Mouse (Mus musculus): ENCODE results near the gene Gm14406. TPM values are rescaled to one million over a fixed set of nuclear protein-coding genes. Genes with fewer than 3 reads are reported as not detected.
"Not testable (repeated sequence)": the region's sequence is repeated elsewhere in the genome, so short reads cannot be mapped to it uniquely, and the experiment has no call there.

Gene Gm14406
- total RNA-seq (2015; ENCODE audit: low replicate concordance) (not detected in 2 replicates), total RNA-seq (2017; ENCODE audit: low replicate concordance) (not detected in 2 replicates)

DNA sequence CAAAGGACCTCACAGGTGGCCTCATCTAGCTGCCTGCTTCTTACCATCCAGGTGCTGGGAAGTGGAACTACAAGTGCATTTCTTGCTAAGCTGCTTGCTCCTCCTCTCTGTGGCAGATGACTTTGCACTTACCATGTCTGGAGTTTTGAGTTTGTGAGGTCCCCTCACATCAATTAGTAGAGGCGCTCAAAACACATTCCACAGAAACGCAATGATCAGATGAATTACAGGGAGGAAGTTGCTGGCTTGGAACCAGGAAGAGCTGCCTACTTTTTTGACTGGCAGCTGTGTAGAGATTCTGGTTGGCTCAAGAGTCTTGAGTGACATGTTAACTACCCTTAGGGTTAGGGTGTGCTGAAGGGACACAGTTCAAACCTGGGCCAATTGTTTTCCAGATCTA lies at the start of gene Gm14406:
Gene Gm14406, minus strand, starts transcription at position 213 of the 400 bp plus-strand sequence.
- ATAC-seq (replicated peaks; ENCODE audit: low FRiP score, poor library complexity, severe bottlenecking): not testable (repeated sequence)

DNA sequence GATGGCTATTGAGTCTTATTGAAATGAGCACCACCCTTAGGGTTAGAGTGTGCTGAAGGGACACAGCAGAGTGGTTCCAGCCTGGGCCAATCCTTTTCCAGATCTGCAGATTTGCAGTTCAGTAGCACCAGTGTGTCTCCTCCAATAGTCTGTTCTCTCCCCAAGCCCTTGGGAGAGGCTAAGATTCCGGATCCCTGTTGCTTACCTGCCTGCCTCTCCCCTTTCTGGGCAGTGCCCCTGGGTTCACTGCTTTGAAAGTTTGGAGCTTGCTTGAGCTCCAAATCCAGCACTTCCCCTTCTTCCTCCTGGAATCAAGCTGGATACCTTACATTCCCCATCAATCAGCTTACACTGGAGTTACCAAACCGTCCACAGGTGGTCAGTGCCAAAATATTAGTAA lies 2.9 kb downstream of the Gm14406 start:
- not testable (repeated sequence) for ATAC-seq (replicated peaks; ENCODE audit: low FRiP score, poor library complexity, severe bottlenecking)

DNA sequence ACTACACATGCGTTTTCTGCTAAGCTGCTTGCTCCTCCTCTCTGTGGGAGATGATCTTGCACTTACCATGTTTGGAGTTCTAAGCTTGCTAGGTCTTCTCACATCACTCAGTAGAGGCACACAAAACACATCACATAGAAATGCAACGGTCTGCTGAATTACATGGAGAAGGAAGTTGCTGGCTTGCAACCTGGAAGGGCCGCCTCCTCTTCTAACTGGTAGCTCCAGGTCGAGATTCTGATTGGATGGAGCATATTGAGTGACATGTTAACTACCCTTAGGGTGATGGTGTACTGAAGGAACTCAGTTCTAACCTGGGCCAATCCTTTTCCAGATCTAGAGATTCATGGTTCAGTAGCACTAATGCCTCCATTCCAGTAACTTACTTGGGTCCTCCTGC lies 18.6 kb downstream of the Gm14406 start:
- not testable (repeated sequence) for ATAC-seq (replicated peaks; ENCODE audit: low FRiP score, poor library complexity, severe bottlenecking)

DNA sequence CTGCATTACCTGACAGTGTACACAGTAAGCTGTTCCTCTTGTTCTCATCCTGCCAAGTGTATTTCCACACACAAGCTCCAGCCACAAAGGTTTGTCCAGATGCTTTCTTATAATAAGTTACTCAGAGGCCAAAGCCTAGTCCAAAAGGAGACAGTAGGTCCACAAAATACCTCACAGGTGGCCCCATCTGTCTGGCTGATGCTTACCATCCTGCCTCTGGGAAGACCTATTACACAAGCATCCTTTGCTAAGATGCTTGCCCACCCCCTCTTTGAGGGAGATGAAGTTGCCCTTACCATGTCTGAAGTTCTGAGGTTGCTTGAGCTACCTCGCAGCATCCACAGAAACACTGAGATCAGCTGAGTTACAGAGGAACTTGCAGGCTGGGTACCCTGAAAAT lies 22.7 kb downstream of the Gm14406 start:
- not testable (repeated sequence) for ATAC-seq (replicated peaks; ENCODE audit: low FRiP score, poor library complexity, severe bottlenecking)

DNA sequence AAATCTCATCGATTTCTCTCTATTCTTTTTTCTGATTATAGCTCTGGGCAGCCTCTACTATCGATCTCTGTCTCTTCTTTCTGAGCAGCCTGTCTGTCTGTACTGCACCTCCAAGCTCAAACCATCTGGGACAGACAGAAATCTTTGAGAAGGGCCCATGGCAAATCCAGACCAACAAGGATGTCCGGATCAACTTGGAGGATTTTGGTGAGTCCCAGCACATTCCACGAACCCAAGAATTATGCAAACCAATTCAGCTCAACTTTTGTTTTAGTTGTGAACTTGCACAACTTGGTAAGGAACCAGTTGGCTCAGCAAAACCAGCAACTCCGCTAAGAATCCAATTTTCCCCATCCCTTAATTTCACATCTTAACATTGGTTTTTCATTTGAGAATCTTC lies 40.3 kb downstream of the Gm14406 start:
- ATAC-seq (replicated peaks; ENCODE audit: low FRiP score, poor library complexity, severe bottlenecking): not testable (repeated sequence)

DNA sequence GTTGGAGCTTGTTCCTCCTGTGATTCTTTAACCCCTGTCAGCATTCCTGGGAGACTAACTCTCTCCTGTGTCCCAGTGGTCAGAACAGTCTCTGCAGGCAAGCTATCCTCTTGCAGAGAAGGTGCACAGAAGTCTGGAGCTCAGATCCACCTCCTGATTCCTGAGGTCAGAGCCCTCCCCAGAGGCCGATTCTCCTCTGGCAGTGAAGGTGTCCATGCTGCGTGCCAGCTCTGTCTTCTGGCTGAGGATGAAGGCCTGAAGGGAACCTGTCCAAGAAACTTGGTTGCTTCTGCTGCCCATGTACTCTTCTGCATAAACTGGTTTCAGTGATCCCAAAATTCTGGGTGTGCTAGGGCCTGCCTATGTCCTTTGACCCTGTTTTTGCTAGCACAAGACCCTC lies 40.9 kb downstream of the Gm14406 start:
- ATAC-seq (replicated peaks; ENCODE audit: low FRiP score, poor library complexity, severe bottlenecking): not testable (repeated sequence)

DNA sequence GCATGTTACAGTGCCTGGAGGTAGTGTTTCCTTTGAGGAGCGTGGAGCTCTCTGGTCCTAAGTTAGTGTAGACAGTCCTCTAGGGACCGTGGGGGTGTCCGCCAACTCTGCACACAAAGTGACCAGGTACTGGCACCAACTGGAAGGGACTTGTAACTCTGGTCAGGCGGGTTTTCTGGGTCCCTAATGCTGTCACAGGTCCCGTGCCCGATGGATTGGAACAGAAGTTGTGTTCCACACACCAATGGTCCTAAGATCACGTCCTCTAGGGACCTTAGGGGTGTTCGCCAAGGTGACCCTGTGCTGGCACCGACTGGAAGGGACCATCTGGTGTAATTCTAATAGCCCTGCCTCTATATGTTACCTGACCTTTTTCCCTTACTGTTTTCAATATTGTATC lies 42.1 kb downstream of the Gm14406 start:
- ATAC-seq (replicated peaks; ENCODE audit: low FRiP score, poor library complexity, severe bottlenecking): no peak

DNA sequence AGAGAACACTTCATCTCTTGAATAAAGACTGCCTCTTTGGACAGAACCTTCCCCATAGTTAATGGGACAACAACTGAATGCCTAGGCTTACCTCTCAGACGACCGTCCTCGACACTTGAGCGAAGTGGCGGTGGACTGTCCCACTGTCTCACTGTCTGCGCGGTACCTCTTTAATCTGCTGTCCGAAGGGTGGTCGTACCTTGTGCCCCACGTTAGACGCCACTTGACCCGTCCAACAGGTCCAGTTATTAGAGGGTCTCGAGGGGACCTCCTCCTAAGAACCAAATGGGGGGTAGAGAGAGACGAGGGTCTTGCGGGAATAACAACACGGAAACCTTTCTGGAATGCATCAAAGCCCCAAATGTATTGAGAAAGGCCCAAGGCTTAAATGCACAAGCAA lies 53.8 kb downstream of the Gm14406 start:
- not testable (repeated sequence) for ATAC-seq (replicated peaks; ENCODE audit: low FRiP score, poor library complexity, severe bottlenecking)

DNA sequence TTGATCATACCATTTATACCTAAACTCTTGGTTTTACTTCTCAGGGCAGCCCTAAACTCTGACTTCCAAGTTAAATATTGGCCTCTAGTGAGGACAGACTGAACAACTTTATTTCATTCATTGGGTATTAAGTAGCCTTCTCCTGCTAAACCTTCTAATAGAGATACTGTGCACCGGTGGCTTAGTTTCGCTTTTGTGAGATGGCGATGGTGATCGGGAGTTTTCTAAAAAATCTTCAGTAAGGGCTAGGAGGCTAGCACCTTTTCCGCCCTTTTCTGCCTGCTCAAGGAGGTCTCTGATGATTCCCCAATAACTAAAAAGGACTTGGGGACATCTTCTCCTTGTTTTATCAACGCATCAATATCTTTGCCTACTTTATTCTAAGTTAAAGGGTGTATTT lies 54.3 kb downstream of the Gm14406 start:
- ATAC-seq (replicated peaks; ENCODE audit: low FRiP score, poor library complexity, severe bottlenecking): not testable (repeated sequence)

DNA sequence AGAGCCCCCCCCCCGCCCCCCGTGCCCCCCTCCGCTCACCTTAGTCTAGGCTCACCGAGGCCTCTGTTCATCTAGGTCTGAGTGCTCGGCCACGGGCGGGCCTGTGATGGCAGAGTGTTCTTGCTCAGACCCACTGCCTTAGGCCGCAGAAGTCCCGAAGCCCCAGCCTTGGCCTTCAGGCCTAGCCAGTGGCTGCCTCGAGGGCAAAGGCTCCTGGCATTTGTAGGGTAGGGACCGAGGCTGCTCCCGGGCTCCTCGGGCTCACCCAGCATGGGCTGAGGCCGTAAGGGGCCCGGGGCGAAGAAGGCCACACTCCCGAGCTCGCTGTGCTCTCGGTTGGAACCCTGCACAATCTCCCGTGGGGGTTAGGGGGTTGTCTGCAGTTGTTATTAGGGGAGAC lies 54.9 kb downstream of the Gm14406 start:
- no peak for ATAC-seq (replicated peaks; ENCODE audit: low FRiP score, poor library complexity, severe bottlenecking)

DNA sequence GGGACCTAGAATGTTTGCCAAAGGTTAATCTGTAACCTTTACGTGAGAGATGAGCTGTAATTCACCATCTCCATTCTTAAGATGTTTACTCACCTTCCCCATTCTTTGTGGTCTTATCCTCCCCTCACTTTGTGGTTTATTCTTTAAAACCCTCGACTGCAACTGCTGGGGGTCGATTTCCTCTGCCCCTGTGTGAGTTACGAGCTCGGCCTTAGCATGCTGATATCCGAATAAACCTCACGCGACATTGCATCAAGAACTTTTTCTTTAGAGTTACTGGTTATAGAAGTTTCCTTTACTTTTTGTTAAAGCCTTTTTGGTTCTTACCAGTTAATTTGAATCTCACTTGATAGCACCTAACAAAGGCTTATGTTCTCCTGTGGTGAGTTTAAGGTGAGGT lies 58.0 kb downstream of the Gm14406 start:
- no peak for ATAC-seq (replicated peaks; ENCODE audit: low FRiP score, poor library complexity, severe bottlenecking)

Other genes starting within 250 kb of the Gm14406 start
- not detected in 2 replicates for gene Gm14418, start 179.9 kb downstream of the Gm14406 start, total RNA-seq (2015; ENCODE audit: low replicate concordance)
- gene Gm14418, start 179.9 kb downstream of the Gm14406 start, total RNA-seq (2017; ENCODE audit: low replicate concordance): not detected in 2 replicates
- gene Zfp970, start 113.5 kb downstream of the Gm14406 start, total RNA-seq (2015; ENCODE audit: low replicate concordance): not detected in 2 replicates
- gene Zfp970, start 113.5 kb downstream of the Gm14406 start, total RNA-seq (2017; ENCODE audit: low replicate concordance): 0.39 TPM in 1 of 2 replicates, not detected in the other
- not detected in 2 replicates for gene Gm14403, start 80.0 kb downstream of the Gm14406 start, total RNA-seq (2015; ENCODE audit: low replicate concordance)
- gene Gm14403, start 80.0 kb downstream of the Gm14406 start, total RNA-seq (2017; ENCODE audit: low replicate concordance): not detected in 2 replicates
- gene Gm14322, start 181.1 kb upstream of the Gm14406 start, total RNA-seq (2015; ENCODE audit: low replicate concordance): not detected in 2 replicates
- gene Gm14322, start 181.1 kb upstream of the Gm14406 start, total RNA-seq (2017; ENCODE audit: low replicate concordance): not detected in 2 replicates

Measured in erythroid progenitor cell, adult 5-6 weeks (primary cell).